Mouse (Mus musculus) intestine, embryonic 16.5 days (tissue): ENCODE measurements at regions not wholly inside any gene's neighbourhood (a gene's known extent, or its start where the extent isn't known, plus 50 kb on each side); places are given as distances from the start of the nearest gene placed in this dataset.

Experiments
- ATAC-seq: fragments of 200-750 bp; cut with Nextera tagmentation; 2 replicates; pipeline ENCODE4 v1.8.0; 2017; ENCODE audit warnings: moderate TSS enrichment, moderate library complexity
- H3K27ac ChIP-seq: fragments of 300-500 bp; sonication (generic); 2 replicates; pipeline ENCODE4 v1.5.1; 2014; ENCODE audit warnings: mild to moderate bottlenecking, low read length
- H3K27me3 ChIP-seq: fragments of 300-500 bp; sonication (generic); replicated peaks from 2 replicates; pipeline ENCODE4 v1.6.1; 2014; ENCODE audit warnings: low read length, control low read depth, mixed read lengths; ENCODE audit not compliant: control insufficient read depth, insufficient read depth
- H3K36me3 ChIP-seq: fragments of 300-500 bp; sonication (generic); 2 replicates; pipeline ENCODE4 v1.6.1; 2014; ENCODE audit warnings: low read length, control low read depth; ENCODE audit not compliant: control insufficient read depth, insufficient read depth
- H3K4me1 ChIP-seq: fragments of 300-500 bp; sonication (generic); 2 replicates; pipeline ENCODE4 v1.6.1; 2014; ENCODE audit warnings: low read length, control low read depth, mixed read lengths; ENCODE audit not compliant: control insufficient read depth, insufficient read depth
- H3K4me2 ChIP-seq: fragments of 300-500 bp; sonication (generic); 2 replicates; pipeline ENCODE4 v1.6.1; 2014; ENCODE audit warnings: low read depth, low read length, control low read depth
- H3K4me3 ChIP-seq: fragments of 300-500 bp; sonication (generic); 2 replicates; pipeline ENCODE4 v1.5.1; 2014; ENCODE audit warnings: mild to moderate bottlenecking, low read length
- H3K9ac ChIP-seq: fragments of 300-500 bp; sonication (generic); 2 replicates; pipeline ENCODE4 v1.6.1; 2014; ENCODE audit warnings: low read depth, low read length
- H3K9me3 ChIP-seq: fragments of 300-500 bp; sonication (generic); 2 replicates; pipeline ENCODE4 v1.6.1; 2016; ENCODE audit warnings: low read length, control low read depth; ENCODE audit not compliant: control insufficient read depth
- WGBS: fragments of 180-500 bp; shearing (Covaris S2); extraction: QIAGEN DNeasy Blood & Tissue Kit; methylation state at CpG from one replicate; pipeline ENCODE4 v1.1.7; 2014; 5-methylcytosine and 5-hydroxymethylcytosine counted together

DNA sequence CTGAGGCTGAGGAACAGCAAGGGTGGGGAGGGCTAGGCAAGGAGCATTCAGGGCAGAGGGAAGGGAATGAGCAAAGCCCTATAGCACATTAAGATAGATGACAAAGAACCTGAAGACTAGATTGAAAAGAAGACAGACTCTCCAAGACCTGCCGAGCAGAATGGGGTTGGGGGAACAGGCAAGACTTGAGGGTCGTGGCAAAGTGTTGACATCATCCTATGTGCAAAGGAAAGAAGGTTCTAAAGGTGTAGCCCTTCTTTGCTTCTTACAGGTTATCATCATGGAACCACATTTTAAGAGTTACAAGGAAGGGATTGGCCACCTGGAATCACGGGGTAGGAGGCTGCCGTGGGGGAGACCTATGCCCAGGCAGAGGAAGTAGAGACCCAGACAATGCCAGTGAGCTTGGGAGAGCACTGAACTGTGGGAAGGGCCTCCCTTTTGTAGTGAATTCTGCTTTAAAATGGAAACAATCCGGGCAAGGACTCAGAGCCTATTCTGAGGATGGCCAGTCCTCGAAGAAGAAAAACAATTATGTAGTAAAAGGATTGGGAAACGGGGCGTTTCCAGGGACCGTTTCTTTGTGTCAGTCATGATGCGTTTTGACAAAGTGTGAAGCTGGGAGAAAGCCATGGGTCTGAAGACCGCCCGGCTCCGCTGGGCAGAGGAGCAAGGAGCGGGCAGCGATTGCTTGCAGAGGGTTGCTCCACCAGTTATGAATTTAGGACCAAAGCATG is 55.5 kb upstream of the Cox10 start:
- H3K9ac ChIP-seq, result no peak overlapping the region
- H3K4me2 ChIP-seq, result no peak overlapping the region
- H3K27me3 ChIP-seq, result no peaks in the 10 kb centered on the region; the same call in 1 of the 2 replicates
- H3K9me3 ChIP-seq, result no peaks in the 10 kb centered on the region
- no peak overlapping the region for H3K4me3 ChIP-seq
- 85% methylated on average over 15 of the region's 15 CpGs for whole genome bisulfite sequencing
- H3K36me3 ChIP-seq, result no peaks in the 10 kb centered on the region
- no peak for ATAC-seq
- no peaks in the 10 kb centered on the region for H3K4me1 ChIP-seq
- H3K27ac ChIP-seq, result no peak overlapping the region
